Mouse (Mus musculus): Measurements from ENCODE around the gene Ripor1. TPM values are rescaled to one million over a fixed set of nuclear protein-coding genes. Genes with fewer than 3 reads are reported as not detected.
A peak's percentile ranks its signal among the peaks of the same experiment; 100 is the strongest.

Ripor1 gene
- polyA plus RNA-seq, 1 experiment from 2014 or later, result 6.2 TPM

DNA sequence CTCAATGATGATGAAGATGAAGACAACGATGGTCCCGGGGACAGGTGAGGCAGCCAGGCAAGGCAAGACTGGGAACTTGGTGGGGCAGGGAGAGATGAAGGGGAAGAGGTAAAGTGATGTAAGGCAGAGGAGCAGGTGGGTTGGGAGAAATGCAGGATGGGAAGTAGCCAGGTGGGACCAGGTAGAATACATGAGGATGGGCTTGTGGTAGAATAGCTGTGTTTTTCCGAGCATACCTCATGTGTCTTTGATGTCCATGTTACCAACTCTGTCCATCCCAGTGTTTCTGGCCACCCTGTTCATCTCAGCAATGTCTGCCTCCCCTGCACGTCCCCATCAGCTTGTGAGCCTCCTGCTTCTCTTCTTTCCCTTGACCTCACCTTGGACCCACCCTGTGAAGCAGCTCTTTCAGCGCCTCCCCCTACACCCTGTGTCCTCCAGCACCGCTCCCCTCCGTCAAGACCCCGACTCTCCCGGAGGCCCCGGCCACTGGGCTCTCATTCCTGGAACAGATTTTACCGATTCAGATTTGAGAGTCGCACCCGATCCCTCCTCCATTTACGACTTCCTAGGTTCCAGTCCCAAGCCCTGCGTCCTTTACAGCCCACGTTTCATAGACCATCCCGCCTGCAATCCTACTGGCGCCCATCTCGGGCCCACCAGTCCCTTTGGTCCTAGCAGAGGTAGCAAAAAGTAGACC, 14.0 kb downstream of the Ripor1 start:
- peaks cover 67% of the 10 kb centered on the region for H3K36me3 ChIP-seq (replicated peaks; ENCODE audit: insufficient read depth, low read length)
- no peak overlapping the region for H3K4me3 ChIP-seq (ENCODE audit: low read depth, low read length)
- peaks cover 7% of the 10 kb centered on the region for H3K4me1 ChIP-seq (ENCODE audit: insufficient read depth)
- ATAC-seq, result no peak
- H3K9me3 ChIP-seq (ENCODE audit: low read length), result no peaks in the 10 kb centered on the region
- no peak overlapping the region for H3K9ac ChIP-seq (replicated peaks)
- 90% methylated on average over 19 of the region's 19 CpGs for WGBS (ENCODE audit: insufficient replicate concordance)
- H3K27me3 ChIP-seq (ENCODE audit: insufficient read depth, low read length), result no peaks in the 10 kb centered on the region
- TF ChIP-seq CTCF (IDR thresholded peaks at IDR 0.05; ENCODE audit: low read depth), result no peak
- TF ChIP-seq EP300 (IDR thresholded peaks at IDR 0.05; ENCODE audit: low read depth), result no peak
- DNase-seq, result no peak
- H3K27ac ChIP-seq (ENCODE audit: low read depth), result no peak overlapping the region
- no peak overlapping the region for H3K4me2 ChIP-seq (ENCODE audit: low read depth, low read length)

DNA sequence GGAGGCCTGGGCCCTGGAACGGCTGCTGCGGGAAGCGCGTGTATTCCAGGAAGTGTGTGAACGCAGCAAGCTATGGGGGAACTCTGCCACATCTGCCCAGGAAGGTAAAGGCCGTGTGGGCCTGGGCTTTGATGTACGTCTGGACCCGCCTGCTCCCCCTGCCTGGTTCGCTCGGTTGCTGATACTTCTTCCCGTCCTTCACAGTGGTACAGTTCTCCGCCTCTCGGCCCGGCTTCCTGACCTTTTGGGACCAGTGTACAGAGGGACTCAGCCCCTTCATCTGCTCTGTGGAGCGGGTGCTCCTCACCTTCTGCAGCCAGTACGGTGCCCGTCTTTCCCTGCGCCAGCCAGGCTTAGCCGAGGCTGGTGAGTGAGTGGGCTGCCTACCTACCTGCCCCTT, 15.2 kb downstream of the Ripor1 start:
- ATAC-seq (no peak), DNase-seq (no peak)
- Histone ChIP-seq H3K9me3 (ENCODE audit: low read length) (no peaks in the 10 kb centered on the region), H3K4me1 (ENCODE audit: insufficient read depth) (peaks cover 5% of the 10 kb centered on the region; the same call in 1 of the 2 replicates), H3K36me3 (replicated peaks; ENCODE audit: insufficient read depth, low read length) (peaks cover 62% of the 10 kb centered on the region), H3K27ac (ENCODE audit: low read depth) (no peak overlapping the region), H3K27me3 (ENCODE audit: insufficient read depth, low read length) (no peaks in the 10 kb centered on the region), H3K9ac (replicated peaks) (no peak overlapping the region), H3K4me3 (ENCODE audit: low read depth, low read length) (no peak overlapping the region), H3K4me2 (ENCODE audit: low read depth, low read length) (no peak overlapping the region)
- WGBS (ENCODE audit: insufficient replicate concordance), result 88% methylated on average over 19 of the region's 19 CpGs
- TF ChIP-seq CTCF (IDR thresholded peaks at IDR 0.05; ENCODE audit: low read depth) (no peak), EP300 (IDR thresholded peaks at IDR 0.05; ENCODE audit: low read depth) (no peak)

DNA sequence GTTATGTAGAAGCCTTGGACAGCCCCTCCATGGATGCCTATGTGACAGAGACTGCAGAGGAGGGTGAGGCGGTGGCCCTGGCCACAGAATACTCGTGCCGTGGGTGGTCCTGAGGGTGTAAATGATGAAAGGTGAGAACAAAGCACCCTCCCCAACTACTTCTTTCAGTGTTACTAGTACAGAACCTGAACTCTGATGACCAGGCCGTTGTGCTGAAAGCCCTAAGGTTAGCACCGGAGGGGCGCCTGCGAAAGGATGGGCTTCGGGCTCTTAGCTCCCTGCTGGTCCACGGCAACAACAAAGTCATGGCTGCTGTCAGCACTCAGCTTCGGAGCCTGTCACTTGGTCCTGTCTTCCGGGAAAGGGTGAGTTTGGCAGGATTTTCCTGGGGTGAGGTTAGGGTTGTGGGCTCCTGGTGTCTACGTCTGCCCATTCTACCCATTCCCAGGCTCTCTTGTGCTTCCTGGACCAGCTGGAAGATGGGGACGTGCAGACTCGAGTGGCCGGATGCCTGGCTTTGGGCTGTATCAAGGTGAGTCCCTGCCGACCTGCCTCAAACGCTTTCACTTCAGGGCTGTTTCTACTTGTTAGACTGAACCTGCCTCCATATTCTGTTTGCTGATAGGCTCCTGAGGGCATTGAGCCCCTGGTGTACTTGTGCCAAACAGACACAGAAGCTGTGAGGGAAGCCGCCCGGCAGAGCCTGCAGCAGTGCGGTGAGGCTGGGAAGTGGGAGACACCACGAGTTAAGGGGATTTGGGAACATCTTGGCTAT, 16.1 kb downstream of the Ripor1 start:
- Histone ChIP-seq H3K27me3 (ENCODE audit: insufficient read depth, low read length) (no peaks in the 10 kb centered on the region), H3K27ac (ENCODE audit: low read depth) (no peak overlapping the region), H3K4me1 (ENCODE audit: insufficient read depth) (peaks cover 5% of the 10 kb centered on the region; the same call in 1 of the 2 replicates), H3K4me2 (ENCODE audit: low read depth, low read length) (no peak overlapping the region), H3K9ac (replicated peaks) (no peak overlapping the region), H3K36me3 (replicated peaks; ENCODE audit: insufficient read depth, low read length) (peaks cover 54% of the 10 kb centered on the region), H3K4me3 (ENCODE audit: low read depth, low read length) (no peak overlapping the region), H3K9me3 (ENCODE audit: low read length) (no peaks in the 10 kb centered on the region)
- no peak for TF ChIP-seq CTCF (IDR thresholded peaks at IDR 0.05; ENCODE audit: low read depth)
- TF ChIP-seq EP300 (IDR thresholded peaks at IDR 0.05; ENCODE audit: low read depth), result no peak
- ATAC-seq, result no peak
- no peak for DNase-seq
- WGBS (ENCODE audit: insufficient replicate concordance), result 81% methylated on average over 21 of the region's 21 CpGs

DNA sequence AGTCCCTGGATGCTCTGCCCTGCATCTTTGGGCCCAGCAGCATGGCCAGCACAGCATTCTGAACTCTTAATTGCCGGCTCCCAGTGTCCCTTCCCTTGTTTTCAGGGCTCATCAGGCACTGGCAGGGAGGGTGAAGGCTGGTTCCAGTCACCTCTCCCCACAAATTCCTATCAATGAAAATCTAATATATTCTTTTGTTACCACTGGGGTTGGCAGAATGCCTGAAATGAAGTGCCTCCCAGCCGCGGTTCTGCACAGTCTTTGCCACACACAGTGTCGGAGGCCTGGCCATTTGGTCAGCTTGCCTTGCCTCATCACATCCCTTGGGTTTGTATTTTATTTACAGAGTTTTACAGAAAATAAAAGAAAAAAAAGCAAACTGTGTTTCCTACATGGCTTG, 16.8 kb downstream of the Ripor1 start:
- no peak for DNase-seq
- WGBS (ENCODE audit: insufficient replicate concordance), result 64% methylated on average over 4 of the region's 4 CpGs
- Histone ChIP-seq H3K27me3 (ENCODE audit: insufficient read depth, low read length) (no peaks in the 10 kb centered on the region), H3K27ac (ENCODE audit: low read depth) (no peak overlapping the region), H3K4me2 (ENCODE audit: low read depth, low read length) (no peak overlapping the region), H3K9me3 (ENCODE audit: low read length) (no peaks in the 10 kb centered on the region), H3K4me1 (ENCODE audit: insufficient read depth) (peaks cover 5% of the 10 kb centered on the region), H3K36me3 (replicated peaks; ENCODE audit: insufficient read depth, low read length) (peaks cover 48% of the 10 kb centered on the region), H3K9ac (replicated peaks) (no peak overlapping the region), H3K4me3 (ENCODE audit: low read depth, low read length) (no peak overlapping the region)
- TF ChIP-seq CTCF (IDR thresholded peaks at IDR 0.05; ENCODE audit: low read depth) (no peak), EP300 (IDR thresholded peaks at IDR 0.05; ENCODE audit: low read depth) (no peak)
- ATAC-seq, result no peak

DNA sequence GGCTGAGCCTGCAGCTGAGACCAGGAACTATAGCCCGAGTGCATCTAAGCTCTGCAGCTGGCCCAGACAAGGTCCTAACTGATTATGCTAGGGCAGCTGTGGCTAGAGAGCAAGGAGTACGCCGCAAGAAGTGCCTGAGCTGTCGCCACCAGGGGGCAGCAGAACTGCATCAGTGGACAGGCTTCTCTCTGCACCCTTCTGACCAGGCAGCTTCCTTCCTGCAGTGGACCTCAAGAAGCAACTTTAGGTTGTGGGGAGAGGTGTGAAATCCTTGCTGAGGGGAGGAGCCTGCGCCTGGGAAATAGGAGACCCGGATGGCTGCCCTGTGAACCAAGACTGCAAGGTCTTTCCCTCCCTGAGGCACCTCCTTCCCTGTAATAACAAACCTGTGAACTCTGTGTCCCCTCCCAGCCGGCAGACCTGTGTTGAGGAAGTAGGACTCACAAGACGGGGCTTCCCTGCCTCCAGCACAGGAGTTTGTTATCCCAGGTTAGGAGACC, 17.4 kb downstream of the Ripor1 start:
- Histone ChIP-seq H3K36me3 (replicated peaks; ENCODE audit: insufficient read depth, low read length) (peaks cover 42% of the 10 kb centered on the region), H3K9ac (replicated peaks) (0 out of 2 replicates have a peak overlapping the region, but pooled peaks have one; percentile 46), H3K27ac (ENCODE audit: low read depth) (peak overlapping the region; percentile 90), H3K4me2 (ENCODE audit: low read depth, low read length) (peak overlapping the region; percentile 30), H3K4me3 (ENCODE audit: low read depth, low read length) (0 out of 2 replicates have a peak overlapping the region, but pooled peaks have one; percentile 8), H3K4me1 (ENCODE audit: insufficient read depth) (peaks cover 5% of the 10 kb centered on the region), H3K9me3 (ENCODE audit: low read length) (no peaks in the 10 kb centered on the region), H3K27me3 (ENCODE audit: insufficient read depth, low read length) (no peaks in the 10 kb centered on the region)
- TF ChIP-seq CTCF (IDR thresholded peaks at IDR 0.05; ENCODE audit: low read depth), result peak; percentile 100
- no peak for TF ChIP-seq EP300 (IDR thresholded peaks at IDR 0.05; ENCODE audit: low read depth)
- DNase-seq, result peak; percentile 96
- ATAC-seq, result peak; percentile 88
- WGBS (ENCODE audit: insufficient replicate concordance), result 7% methylated on average over 8 of the region's 8 CpGs

DNA sequence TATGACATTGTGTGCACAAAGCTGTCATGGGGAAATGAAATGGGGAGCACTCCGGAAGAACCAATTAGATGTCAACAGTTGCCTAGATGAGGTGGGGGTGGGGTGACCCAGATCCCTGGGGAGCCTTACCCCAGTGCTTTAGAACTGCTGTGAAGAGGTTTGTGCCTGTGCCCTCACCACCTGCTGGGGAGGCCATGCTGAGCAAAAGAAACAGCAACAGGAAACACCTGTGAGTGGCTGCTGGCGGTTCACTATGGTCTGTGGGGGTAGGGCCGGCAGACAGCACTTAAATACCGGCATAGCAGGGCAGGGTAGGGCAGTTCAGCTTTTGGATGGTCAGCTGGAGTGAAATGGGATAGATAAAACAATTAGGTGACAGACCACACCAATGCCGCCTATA, 18.1 kb downstream of the Ripor1 start:
- peak overlapping the region; percentile 46; the same call in 1 of the 2 replicates for H3K9ac ChIP-seq (replicated peaks)
- peaks cover 35% of the 10 kb centered on the region for H3K36me3 ChIP-seq (replicated peaks; ENCODE audit: insufficient read depth, low read length)
- no peak overlapping the region for H3K4me3 ChIP-seq (ENCODE audit: low read depth, low read length)
- ATAC-seq, result peak; percentile 54
- WGBS (ENCODE audit: insufficient replicate concordance), result 29% methylated on average over 5 of the region's 5 CpGs
- peak overlapping the region; percentile 90 for H3K27ac ChIP-seq (ENCODE audit: low read depth)
- TF ChIP-seq CTCF (IDR thresholded peaks at IDR 0.05; ENCODE audit: low read depth), result 0 out of 2 replicates have a peak, but pooled peaks have one; percentile 8
- peak; percentile 51; the same call in 1 of the 2 replicates for TF ChIP-seq EP300 (IDR thresholded peaks at IDR 0.05; ENCODE audit: low read depth)
- H3K4me2 ChIP-seq (ENCODE audit: low read depth, low read length), result peak overlapping the region; percentile 30
- peak; percentile 71 for DNase-seq
- no peaks in the 10 kb centered on the region for H3K9me3 ChIP-seq (ENCODE audit: low read length)
- peaks cover 5% of the 10 kb centered on the region for H3K4me1 ChIP-seq (ENCODE audit: insufficient read depth)
- no peaks in the 10 kb centered on the region for H3K27me3 ChIP-seq (ENCODE audit: insufficient read depth, low read length)
